Comparison of ENCODE assay signal across 19 mouse cellular contexts in the genomic region with DNA sequence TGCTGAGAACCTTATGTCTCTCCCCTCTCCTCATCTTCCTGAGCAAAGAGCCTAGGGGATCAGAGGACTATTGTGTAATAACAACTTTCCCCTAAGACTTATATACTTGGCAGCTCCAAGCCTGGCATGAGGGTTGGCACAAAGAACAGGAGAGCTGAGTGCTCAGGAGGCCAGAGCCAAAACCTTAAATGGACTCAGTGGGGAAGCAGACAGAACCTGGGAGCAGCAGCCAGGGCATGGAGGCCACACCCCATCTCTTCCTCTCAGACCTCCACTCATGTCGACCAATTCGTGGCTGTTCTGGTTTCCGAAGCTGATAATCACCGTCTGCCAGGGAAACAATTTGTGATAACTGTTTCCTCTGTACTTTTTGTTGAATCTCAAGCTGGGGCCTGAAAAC.
DNase-seq lines count a peak whose midpoint lies in the region; ATAC-seq and TF ChIP-seq lines count a peak whose summit lies in the region.
"Had no signal": no experiment of that assay in that cellular context is flagged by ENCODE, and none has a peak within 500 bp of the region (broad histone marks: within the 10 kb centered on the region; RNA-seq: fewer than 3 reads in every experiment).

No protein-coding gene starts in this region.

- H3K4me1 ChIP-seq in cerebellum, adult 2 months (ENCODE audit: control insufficient read depth, insufficient read depth, low read length) = peaks cover 3% of the 10 kb centered on the region; the same call in 1 of the 2 replicates
- peaks cover 6% of the 10 kb centered on the region for H3K4me1 ChIP-seq in heart, embryonic 16.5 days (ENCODE audit: control insufficient read depth, insufficient read depth, low read length)
- H3K4me1 ChIP-seq: liver, embryonic 15.5 days had no signal

- H3K9me3 ChIP-seq in heart, embryonic 16.5 days (replicated peaks; ENCODE audit: control insufficient read depth, low read length) = 0 out of 2 replicates have a peak, but pooled peaks cover 3% of the 10 kb centered on the region
- H3K9me3 ChIP-seq: liver, embryonic 15.5 days had no signal

- WGBS in cerebellum, adult 2 months = 11% methylated on average over 4 of the region's 4 CpGs
- WGBS in heart, embryonic 16.5 days = 14% methylated on average over 4 of the region's 4 CpGs

- no peaks in the 10 kb centered on the region for H3K27me3 ChIP-seq in cerebellum, adult 2 months (ENCODE audit: control insufficient read depth, insufficient read depth, low read length)
- H3K27me3 ChIP-seq in heart, embryonic 16.5 days (ENCODE audit: control insufficient read depth, insufficient read depth, low read length) = no peaks in the 10 kb centered on the region
- H3K27me3 ChIP-seq: liver, embryonic 15.5 days had no signal

- no peak overlapping the region for H3K9ac ChIP-seq in heart, embryonic 16.5 days (ENCODE audit: low read length)
- H3K9ac ChIP-seq: liver, embryonic 15.5 days had no signal

- no peak overlapping the region for H3K4me3 ChIP-seq in cerebellum, adult 2 months (replicated peaks; ENCODE audit: insufficient read depth, low read depth, low read length)
- H3K4me3 ChIP-seq in heart, embryonic 16.5 days (ENCODE audit: low read length) = no peak overlapping the region
- H3K4me3 ChIP-seq: heart, adult 2 months; layer of hippocampus, adult 2 months; liver, embryonic 15.5 days had no signal

- H3K4me2 ChIP-seq in heart, embryonic 16.5 days (ENCODE audit: low read depth, low read length) = no peak overlapping the region
- H3K4me2 ChIP-seq: liver, embryonic 15.5 days had no signal

- no peak for TF ChIP-seq CTCF in cerebellum, adult 2 months (IDR thresholded peaks at IDR 0.05; ENCODE audit: borderline replicate concordance, insufficient read depth, low read depth, low read length)

- ATAC-seq in heart, embryonic 16.5 days (replicated peaks; ENCODE audit: extremely low read depth, insufficient read depth, low FRiP score) = 0 out of 2 replicates have a peak, but pooled peaks have one; percentile 18
- ATAC-seq: forebrain, embryonic 16.5 days had no signal

- no peak for TF ChIP-seq POLR2A in cerebellum, adult 2 months (IDR thresholded peaks at IDR 0.05; ENCODE audit: borderline replicate concordance, insufficient read depth, low read length)

- no peaks in the 10 kb centered on the region for H3K36me3 ChIP-seq in heart, embryonic 16.5 days (ENCODE audit: control insufficient read depth, insufficient read depth)
- H3K36me3 ChIP-seq: liver, embryonic 15.5 days had no signal

- no peak overlapping the region for H3K27ac ChIP-seq in cerebellum, adult 2 months (ENCODE audit: insufficient read depth, low read length)
- H3K27ac ChIP-seq in heart, embryonic 16.5 days (ENCODE audit: low read length) = no peak overlapping the region
- H3K27ac ChIP-seq: heart, adult 2 months; layer of hippocampus, adult 2 months; liver, embryonic 15.5 days had no signal

- peak; percentile 33 to 53 for DNase-seq in cerebellum, postnatal 14 days
- no peak for DNase-seq in cerebellum, adult 2 months
- DNase-seq in heart, adult 9 months (ENCODE audit: low spot score in 2 of 2) = no peak
- DNase-seq in lung, postnatal 25 days (ENCODE audit: low spot score) = peak; percentile 9
- DNase-seq in lung, postnatal 10 days = no peak
- DNase-seq in gonadal fat pad, adult 2 months (ENCODE audit: low read depth) = peak; percentile 27
- no peak for DNase-seq in urinary bladder, postnatal 4 days (ENCODE audit: low spot score in 2 of 2)
- DNase-seq: adrenal gland, adult 2 months; cerebellum, adult 9-10 months; embryo, embryonic 11 days; kidney, adult 18-20 months; kidney, postnatal 10 days; spleen, adult 18-20 months; thymus, adult 18-20 months had no signal

Comparison
In these comparisons a context has a peak if more than half of its experiments do, and no peak if none do; other contexts are left out.
1. DNase-seq: peak in cerebellum, postnatal 14 days (2 of 2), lung, postnatal 25 days (single experiment) and gonadal fat pad, adult 2 months (single experiment); none in cerebellum, adult 2 months (0 of 2), heart, adult 9 months (0 of 2), lung, postnatal 10 days (single experiment) and urinary bladder, postnatal 4 days (0 of 2).